Mouse (Mus musculus) layer of hippocampus, adult 8-10 months (tissue): Measurements from ENCODE around the gene Fam129a. TPM values are rescaled to one million over a fixed set of nuclear protein-coding genes. Genes with fewer than 3 reads are reported as not detected.
"Not testable (repeated sequence)": the region's sequence is repeated elsewhere in the genome, so short reads cannot be mapped to it uniquely, and the experiment has no call there.

Experiments used
- DNase-seq, 2 experiments: peaks; one replicate each; pipeline ENCODE4 v3.0.0; 2022; ENCODE audit warnings: low spot score in 2 of 2
- total RNA-seq, 4 experiments: library from RNA; stranded (reverse); gene quantifications; 2 replicates each; pipeline ENCODE4 v1.2.4; 2022

Gene Fam129a
- total RNA-seq, 4 experiments from 2014 or later: 1.8 to 5.3 (median 3.5) TPM

DNA sequence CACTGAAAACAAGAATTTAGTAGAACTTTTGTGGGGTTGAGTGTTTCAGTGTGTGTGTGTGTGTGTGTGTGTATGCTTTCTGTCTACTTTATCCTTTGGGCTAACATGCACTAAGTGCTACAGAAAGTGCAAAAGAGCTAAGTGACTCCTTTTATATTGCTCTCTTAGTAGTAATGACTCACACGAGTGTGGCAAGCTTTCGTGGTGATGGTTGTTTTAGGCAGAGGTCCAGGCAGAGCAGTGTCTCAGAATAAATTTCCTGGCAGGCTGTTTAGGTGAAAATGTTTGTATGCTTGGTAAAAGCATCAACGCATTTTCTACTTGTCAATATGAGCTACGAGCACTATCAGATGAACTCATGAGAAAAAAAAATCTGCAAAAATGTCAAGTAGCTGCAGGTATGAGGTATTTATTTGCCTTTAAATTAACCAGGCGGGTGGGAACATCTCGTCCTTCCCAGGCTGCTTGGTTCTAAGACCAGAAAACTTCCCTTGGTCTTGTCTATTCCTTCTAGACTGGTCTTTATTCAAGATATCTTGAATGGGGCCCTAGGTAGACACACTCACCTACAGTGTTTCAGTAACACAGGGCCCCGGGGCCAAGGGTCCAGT lies 119.7 kb downstream of the Fam129a start:
- DNase-seq: no peak

DNA sequence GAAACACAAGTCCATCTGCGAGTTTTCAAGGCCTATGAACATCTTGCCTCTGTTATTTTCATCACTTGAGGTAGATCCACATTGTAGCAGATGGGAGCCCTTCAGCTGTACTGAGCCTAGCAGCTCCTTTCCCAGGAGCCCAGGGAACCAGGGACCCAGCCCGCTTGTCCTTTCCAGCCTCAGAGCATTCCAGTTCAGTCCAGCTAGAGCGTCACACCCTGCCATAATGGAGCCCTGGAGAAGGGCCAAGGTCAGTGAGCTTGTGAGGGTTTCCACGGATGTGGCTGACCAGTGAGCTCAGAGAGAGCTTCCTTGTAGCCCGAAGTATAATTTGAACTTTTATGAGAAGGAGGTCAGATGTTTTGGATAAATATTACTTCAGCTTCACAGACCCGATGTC lies 121.9 kb downstream of the Fam129a start:
- DNase-seq: not testable (repeated sequence)

DNA sequence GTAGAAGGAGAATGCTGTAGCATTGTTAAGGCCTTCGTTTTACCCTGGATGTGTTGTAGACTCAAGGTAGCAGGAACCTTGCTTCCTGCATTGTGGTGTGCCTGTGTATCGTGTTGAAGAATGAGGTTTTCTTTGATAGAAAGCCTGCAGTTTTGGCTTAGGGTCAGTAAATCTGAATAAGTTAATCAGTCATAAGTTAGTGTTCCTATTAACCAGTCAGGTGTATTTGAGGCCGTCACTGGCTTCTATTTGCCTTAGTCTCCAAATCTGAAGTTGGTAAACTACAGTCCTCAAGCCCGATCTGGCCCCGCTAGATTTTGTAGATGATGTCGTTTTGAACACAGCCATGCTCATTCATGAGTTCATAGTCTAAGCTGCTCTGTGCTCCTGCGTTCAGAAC lies 125.8 kb downstream of the Fam129a start:
- DNase-seq: no peak

DNA sequence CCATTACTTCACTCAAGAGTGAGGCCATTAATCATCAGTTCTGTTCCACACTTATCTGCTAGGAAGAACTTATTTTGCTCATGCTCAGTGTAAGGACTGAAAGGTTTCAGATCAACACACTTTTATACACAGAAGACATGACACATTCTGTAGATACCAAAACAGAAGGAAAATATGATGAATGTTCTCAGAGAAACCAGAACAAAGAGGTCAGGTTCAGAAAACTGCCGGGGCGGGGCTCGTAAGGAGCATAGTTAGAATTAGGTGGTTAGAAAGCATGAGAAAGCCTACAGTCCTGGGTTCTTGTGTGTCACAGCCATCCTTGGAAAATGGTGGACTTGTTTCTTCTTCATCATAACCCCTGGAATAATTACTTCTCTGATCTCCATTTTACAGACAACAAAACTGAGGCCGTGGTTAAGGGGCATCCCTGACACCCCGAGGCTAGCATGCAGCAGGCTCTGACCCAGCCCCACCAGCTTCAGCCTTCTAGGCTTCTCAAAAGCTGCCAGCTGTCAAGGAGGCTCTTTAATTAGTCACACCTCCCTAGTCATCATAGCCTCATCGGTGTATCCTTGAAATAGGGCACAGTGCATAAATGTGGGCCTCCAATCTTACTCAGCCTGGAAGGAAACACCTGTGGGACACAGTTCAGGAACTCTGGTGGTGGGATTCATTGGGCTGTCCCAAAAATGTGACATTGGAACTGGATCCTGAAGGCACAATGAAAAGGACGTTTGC lies 127.1 kb downstream of the Fam129a start:
- no peak for DNase-seq

DNA sequence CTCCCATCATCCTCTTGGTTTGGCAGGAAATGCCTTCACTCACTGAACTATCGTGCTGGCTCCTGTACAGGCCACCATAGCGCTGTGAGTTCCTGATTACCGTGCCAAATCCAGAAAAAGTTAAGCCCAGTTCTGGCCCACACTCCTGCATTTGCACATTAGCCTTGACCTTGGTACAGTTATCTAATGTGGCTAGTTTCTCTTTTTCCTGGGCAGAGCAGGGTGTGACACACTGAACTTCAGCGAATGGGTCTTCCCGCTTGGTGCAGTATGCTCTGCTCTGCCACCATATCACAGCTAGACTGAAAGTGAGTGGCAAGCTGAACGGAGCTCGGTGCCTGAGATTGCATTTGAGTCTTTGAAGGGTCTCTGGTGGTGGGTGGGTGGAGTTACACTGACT lies 128.4 kb downstream of the Fam129a start:
- no peak for DNase-seq

DNA sequence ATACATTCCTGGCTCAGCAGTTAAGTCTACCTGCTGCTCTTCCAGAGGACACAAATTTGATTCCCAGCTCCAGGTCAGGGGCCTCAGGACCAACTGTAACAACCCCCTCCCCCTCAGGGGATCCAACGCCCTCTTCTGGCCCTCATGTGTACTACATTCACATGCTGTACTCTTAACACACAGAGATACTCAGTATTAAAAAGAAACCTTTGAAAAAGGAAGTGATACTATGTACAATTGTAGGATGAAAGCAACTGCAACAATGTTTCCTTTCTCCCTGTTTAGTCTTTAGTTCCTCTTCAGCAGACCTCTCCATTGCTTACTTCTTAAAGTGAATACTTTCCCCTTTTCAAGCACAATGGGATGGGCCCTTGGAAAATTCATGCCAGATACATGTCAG lies 131.8 kb downstream of the Fam129a start:
- DNase-seq: no peak

DNA sequence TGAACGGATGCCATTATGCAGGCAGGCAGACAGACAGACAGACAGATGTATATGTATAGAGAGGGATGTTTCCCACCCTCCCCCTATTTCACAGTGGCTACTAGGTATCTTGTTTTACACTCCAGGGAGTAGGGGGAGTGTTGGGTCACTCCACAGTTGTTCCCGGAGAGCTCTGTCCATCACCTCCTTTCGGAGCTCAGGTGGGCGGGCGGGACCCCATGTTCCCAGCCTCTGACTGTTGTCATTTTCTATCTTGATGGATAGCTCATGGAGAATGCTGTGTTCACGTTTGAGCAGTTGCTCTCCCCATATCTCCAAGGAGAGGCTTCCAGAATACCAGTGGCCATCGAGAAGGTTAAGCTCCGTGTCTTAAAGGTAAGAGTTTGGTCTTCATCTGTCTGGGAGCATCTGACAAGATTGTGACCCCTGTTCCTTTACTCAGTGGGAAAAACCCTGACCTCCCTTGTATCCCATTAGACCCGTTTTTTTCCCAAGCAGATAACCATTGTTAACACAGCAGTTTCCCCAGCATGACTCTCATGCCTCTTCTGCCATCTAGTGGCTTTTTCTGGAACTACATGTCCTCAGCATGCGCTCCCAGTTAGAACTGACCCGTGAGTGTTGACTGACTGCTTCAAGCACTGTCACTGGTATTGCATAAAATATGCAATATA lies 134.9 kb downstream of the Fam129a start:
- DNase-seq: peak; percentile 71 to 89

DNA sequence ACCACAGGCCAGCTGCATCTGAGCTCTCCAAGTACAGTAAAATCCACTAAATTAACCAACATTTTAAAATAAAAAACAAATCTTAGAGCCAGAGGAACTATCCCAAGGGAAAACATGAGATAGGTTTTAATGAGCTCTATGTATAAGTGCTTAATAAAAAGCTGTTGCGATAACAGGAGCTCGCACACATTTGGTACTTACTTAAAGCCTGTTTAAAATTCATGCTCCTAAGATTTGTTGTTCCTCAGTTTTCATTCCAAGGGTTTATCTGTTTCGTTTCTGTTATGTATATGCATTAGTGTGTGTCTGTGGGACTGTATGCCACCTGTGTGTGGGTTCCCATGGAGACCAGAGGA lies 135.4 kb downstream of the Fam129a start:
- DNase-seq: no peak

DNA sequence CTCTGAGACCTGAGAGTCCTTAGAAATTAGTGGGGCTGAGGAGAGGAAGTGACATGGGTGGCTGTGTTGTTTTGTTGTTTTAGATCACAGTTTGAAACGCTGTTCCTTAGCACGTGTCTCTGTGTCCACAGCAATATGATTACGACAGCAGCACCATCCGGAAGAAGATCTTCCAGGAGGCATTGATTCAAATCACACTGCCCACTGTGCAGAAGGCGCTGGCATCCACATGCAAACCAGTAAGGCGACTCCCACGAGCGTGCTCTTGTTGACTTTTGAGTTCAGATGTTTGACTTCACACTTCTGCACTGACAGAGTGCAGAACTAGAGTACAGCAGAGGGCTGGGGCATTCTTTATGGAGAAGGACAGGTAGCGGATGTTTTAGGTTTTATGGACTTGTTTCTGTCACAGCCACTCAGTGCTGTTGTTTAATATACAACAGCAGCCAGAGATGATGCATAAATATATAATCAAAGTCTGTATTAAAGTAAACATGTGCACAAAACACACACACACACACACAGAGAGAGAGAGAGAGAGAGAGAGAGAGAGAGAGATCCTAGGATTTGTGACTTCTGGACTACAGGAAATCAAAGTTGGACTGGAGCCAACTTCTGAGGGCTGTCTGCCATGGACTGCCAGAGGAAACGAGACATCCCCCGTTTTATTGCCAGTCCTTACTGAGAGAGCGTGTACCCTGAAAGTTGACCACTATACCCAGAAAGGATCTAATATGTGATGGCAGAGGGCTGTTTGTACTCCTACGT lies 138.2 kb downstream of the Fam129a start:
- DNase-seq: no peak

DNA sequence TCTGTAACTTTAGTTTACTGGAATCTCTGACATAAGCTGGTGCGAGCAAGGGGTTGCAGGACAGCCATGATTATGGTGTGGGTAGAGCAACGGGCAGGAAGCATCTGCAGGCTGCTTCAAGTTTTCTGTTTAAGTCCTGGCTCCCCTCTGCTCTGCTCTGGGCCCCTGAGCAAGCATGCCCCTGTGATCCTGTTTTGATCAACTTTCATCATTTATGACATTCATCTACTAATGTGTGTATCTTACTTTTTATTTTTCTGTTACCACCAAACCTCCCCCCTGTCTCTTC lies 138.7 kb downstream of the Fam129a start:
- DNase-seq: no peak

DNA sequence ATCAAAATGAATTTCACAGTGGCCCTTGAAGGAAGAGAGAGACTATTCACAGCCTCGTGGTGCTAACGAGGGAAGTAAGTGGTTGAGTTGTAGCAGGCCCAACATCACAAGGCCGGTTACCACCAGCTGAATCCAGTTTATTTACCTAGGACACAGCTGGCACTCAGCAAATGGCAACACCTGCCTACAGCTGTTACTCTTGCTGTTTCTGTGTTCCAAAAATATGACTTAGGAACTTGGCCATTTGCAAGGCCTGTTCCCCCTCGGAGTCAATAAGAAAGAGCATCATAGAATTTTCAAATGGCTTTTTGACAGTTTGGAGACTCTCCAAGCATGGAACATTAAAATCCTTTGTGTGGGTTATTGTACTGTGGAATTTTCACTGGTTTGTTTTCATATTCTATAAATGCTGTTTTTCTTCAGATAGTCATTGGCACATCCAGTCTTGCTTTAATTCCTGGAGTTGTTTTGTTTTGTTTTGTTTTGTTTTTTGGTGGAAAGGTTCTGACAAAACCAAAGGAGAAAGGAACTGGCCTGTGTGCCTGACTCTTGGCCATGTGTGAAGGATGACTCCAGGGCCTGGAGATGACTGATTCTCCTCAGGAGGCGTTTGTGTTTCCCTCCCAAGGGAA lies 139.6 kb downstream of the Fam129a start:
- DNase-seq: no peak

DNA sequence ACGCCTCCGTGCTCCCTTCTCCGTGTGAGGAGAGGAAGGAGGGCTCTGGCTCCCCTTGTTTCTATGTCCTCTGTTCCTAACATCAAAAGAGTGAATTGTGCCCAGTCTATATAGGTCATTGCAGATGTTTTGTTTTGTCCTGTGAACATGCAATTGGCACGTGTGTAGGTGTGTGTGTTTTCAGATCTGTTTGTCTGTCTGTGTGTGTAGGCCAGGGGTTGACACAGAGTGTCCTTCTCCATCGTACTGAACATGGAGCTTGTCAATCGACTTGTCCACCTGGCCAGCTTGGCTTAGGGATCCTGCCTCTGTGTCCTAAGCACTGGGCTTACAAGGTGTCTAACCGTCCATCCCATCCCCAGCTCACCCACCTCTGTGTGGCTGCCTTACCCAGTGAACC lies 140.1 kb downstream of the Fam129a start:
- no peak for DNase-seq

DNA sequence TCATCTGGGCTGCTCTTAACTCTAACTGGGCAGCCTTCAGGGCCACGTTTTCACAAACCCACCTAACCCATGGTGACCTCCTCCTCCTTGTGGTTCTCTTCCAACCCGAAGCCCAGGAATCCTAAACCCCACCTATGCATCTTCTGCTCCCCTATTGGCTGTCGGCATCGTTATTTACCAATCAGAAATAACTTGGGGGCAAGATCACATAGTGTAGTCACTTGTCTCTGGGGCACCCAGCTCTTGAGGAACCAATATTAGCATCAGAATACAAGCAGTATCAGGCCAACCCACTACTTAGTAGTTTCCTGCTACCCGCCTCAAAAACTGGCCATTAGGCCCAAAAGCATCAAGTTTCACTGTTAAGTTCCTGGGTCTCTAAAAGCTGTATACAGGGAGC lies 141.7 kb downstream of the Fam129a start:
- no peak for DNase-seq

DNA sequence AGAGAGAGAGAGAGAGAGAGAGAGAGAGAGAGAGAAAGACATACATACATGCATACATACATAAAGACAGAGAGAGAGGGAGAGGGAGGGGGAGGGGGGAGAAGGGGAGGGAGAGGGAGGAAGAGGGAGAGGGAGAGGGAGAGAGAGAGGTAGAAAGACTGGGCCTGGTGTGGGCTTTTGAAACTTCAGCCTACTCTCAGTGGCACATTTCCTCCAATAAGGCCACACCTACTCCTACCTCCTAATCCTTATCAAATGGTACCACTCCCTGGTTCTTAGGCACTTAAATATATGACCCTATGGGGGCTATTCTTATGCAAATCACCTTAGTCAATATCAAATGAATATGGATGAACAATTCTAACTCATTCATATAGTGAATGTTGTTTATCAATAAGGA lies 142.6 kb downstream of the Fam129a start:
- no peak for DNase-seq

DNA sequence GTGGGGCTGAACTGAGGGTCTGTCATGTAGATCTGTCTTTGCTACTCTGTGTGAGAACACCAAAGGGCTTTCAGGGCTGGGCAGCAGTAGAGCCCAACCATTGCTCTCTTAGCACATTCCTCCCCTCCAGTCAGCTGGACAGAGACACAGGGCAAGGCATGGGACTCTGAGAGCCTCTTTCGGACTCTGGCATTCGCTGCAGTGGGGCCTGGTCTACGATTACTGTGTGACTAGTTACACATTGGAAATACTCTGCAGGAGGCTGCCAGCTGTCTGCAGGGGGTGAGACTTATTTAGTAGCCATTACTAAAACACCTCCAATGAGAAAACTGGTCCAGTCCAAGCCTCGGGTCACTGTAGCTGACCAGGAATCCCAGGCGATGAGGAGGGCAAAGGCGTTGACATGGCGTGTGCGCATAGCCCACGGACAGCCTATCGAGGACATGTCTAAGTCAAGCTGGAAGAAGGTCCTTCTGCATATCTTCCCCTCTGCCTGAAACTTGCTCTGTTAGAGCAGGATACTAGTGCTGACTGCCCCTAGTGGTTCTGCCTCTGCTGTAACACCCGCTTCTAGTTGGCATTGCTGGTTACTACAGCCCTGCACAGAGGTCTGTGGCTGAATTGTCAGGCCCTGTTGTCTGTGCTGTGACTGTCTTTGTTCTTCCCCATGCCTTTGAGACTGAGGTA lies 145.2 kb downstream of the Fam129a start:
- DNase-seq: no peak

DNA sequence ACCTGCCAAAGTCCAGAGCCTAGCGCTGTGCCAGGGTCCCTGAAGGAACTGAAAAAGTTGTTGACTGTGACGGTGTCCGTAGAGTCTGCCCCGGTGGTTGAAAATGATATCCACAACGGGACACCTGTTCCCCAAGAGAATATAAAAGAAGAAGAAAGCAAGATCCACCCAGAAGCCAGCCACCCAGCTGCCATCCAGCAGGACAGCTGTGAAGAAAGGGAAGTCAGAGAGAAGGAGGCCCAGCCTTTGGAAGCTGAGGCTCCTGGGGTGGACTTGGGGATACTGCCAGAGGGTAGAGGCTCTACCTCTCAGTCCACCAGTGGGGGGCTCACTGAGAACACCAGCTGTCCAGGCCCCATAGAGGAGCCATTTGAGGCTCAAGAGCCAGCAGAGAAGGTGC lies 146.6 kb downstream of the Fam129a start:
- DNase-seq: no peak

DNA sequence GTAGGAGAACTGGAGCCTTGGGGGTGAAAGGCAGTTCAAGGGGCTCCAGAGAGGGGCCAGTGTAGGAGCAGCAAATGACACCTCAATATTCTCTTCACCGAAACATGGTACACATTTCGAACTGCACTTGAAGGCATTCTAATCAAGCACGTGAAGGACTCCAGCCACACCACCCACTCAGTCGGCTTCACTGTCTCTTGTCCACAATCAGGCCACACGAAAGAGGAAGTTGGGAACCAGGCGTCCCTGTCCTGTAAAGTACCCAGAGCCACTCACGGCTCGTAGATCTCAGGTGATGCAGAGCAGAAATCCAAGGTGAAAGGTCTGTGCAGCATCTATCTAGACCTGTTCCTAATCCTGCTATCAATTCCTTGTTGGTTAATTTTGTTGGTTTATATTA lies 147.6 kb downstream of the Fam129a start:
- DNase-seq: no peak

DNA sequence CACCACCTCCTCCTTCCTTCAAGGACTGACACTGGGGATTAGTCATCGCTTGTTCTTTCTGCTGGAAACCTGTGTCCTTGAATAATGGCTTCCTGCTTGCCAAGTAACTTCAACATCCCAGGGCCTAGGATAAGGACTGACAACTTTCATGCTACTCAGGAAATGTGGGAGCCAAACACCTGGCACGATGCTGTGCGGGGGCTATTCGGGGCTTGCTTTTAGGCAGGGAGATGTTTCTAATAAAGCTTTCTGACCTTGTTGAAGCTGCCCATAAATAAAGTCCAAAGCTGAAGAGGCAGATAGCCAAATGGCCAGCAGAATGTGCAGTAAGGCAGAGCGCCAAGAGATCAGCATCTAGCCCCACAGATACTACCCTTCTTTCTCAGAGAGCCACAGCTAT lies 148.9 kb downstream of the Fam129a start:
- no peak for DNase-seq

DNA sequence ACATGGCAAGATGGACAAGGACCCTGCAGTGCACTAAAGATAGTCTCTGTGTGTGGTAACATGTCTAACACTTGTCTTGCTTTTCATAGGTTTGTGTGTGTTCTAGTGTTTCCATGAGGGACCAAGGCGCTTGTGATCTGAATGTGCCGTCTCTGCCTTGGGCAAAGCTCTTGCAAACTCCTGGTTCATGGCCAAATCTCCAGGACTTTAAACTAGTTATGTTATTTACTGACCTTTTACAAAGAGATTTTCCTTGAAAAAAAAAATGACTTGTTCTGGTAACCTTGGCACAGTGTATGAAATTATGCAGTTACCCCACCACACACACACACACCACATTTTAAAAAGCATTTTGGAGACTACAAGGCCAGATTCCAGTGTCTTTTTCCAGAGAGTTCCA lies 149.6 kb downstream of the Fam129a start:
- no peak for DNase-seq

DNA sequence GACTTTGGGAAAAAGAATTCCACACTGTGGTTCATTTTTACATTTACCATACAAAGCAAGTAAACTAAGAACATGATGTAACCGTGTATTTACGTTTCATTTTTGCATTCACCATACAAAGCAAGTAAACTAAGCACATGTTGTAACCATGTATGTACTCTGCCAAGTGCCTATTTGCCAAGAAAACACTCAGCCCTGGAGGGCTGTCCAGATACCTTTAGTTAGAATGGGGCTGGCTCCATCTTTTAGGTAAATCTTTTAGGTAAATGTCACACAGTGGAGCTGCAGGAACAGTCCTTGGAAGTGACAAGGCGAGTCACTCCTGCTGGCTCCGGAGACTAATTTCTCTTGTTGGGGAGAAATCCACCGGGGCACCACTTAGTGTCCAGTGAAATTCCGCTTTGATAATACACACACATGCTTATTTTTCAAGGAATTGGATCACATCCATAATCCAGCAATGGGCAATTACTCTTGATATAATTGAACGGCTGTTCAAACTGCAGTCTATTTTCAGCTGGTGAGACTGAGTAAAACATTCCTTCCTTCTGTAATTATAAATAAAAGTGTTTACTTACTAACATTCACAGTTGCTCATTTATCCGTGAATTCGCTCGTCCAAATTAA lies 150.5 kb downstream of the Fam129a start:
- no peak for DNase-seq

DNA sequence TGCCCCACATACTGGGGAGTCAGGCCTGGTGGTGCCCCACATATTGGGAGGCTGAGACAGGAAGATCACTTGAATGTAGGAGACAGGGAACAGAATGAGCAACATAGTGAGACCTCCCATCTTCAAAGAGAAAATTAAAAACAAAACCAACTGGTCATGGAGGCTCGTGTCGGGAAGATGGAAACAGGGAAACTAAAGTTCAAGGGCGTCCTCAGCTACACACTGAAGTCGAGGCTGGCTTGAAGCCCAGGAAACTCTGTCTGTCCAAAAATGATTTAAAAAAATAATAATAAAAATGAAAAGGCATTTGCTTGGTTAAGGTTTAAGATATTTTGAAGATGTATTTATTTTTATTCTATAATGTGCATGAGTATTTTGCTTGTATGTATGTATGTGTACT lies 152.8 kb downstream of the Fam129a start:
- no peak for DNase-seq
